Mouse (Mus musculus): Measurements from ENCODE around the gene Prdx5.

DNA sequence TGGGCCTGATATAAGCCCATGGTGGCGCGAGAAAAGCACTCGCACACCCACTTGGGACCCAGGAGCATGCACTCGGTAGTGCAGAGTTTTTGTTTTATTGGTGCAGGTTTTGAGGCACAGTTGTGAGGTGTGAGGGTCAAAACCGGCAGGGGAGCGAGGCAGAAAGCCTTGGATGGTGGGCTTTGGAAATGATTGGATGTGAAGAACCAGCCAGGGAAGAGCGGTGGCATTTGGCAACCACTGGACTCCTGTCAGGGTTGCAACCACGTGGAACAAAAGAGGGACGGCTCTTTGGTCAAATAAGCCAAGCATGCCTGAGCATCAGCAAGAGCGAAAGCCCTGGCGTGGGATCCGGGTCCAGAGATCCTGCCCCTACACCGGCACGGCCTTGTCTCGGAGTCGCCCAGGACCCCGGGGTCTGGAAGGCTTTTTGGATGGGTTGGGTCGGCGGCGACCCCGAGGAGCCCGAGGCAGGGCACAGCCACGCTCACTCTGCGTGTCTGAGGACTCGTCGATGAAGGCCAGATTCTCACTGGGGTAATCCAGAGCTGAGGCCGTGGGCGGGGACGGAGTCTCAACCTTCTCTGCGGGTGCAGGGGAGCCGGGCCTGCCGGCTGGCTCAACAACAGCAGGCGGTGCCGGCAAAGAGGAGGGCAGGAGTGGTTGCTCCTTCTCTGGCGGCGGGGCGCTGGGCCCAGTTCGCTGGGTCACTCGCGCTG is 15.9 kb upstream of the Prdx5 start:
- TF ChIP-seq EP300 (IDR thresholded peaks at IDR 0.05; ENCODE audit: insufficient read depth, low read depth, low read length): no peak
- no peak for TF ChIP-seq CTCF (IDR thresholded peaks at IDR 0.05)

Measured in heart, adult 2 months (tissue).